Mouse (Mus musculus) E14TG2a.4 (cell line): ENCODE measurements around the gene Pex11g.

Experiments
- H3K27me3 ChIP-seq: 2 replicates; pipeline ENCODE4 v1.6.1; 2014; ENCODE audit warnings: low read length, control low read depth; ENCODE audit not compliant: insufficient read depth
- H3K36me3 ChIP-seq: 2 replicates; pipeline ENCODE4 v1.6.1; 2014; ENCODE audit warnings: low read length, control low read depth; ENCODE audit not compliant: insufficient read depth
- H3K4me1 ChIP-seq: replicated peaks from 2 replicates; pipeline ENCODE4 v1.6.1; 2014; ENCODE audit warnings: low read depth, low read length, control low read depth
- H3K4me3 ChIP-seq: replicated peaks from 2 replicates; pipeline ENCODE4 v1.5.1; 2014; ENCODE audit warnings: mild to moderate bottlenecking, low read length
- H3K9me3 ChIP-seq: 2 replicates; pipeline ENCODE4 v1.6.1; 2014; ENCODE audit warnings: low read length, control low read depth
- CTCF ChIP-seq: conservative IDR thresholded peaks from 2 replicates; pipeline ENCODE4 v1.5.1; 2014; ENCODE audit warnings: low read length
- NANOG ChIP-seq: IDR thresholded peaks from 2 replicates; pipeline ENCODE4 v1.6.1; 2014; ENCODE audit warnings: borderline replicate concordance, low read length, mixed read lengths
- POU5F1 ChIP-seq: IDR thresholded peaks from 2 replicates; pipeline ENCODE4 v1.6.1; 2014; ENCODE audit warnings: low read length, borderline replicate concordance

Gene Pex11g

GRCm38 (mm10) chr8:3500235-3501090 lies 33.0 kb upstream of the Pex11g start, which contains the start of gene Mcoln1:
TSS of gene Mcoln1 (plus strand) at chr8:3500457.
- Histone ChIP-seq H3K4me3 (peak within 1 kb of the TSS; percentile 94), H3K4me1 (peaks cover 40% of the 10 kb centered on the region), H3K36me3 (peaks cover 21% of the 10 kb centered on the region), H3K27me3 (peaks cover 20% of the 10 kb centered on the region), H3K9me3 (no peaks in the 10 kb centered on the region)
- TF ChIP-seq CTCF (no peak), NANOG (no peak)

- H3K9me3 ChIP-seq, result no peaks in the 10 kb centered on the region
- TF ChIP-seq NANOG, result no peak
- no peak for TF ChIP-seq CTCF
- TF ChIP-seq POU5F1, result no peak
- peaks cover 46% of the 10 kb centered on the region for H3K4me1 ChIP-seq
Measured at GRCm38 (mm10) chr8:3499751-3500150, 32.3 kb upstream of the Pex11g start.

GRCm38 (mm10) chr8:3498583-3498982 lies 31.1 kb upstream of the Pex11g start:
- TF ChIP-seq NANOG, result no peak
- Histone ChIP-seq H3K4me3 (no peak overlapping the region), H3K9me3 (no peaks in the 10 kb centered on the region), H3K36me3 (peaks cover 9% of the 10 kb centered on the region; the same call in 1 of the 2 replicates), H3K27me3 (peaks cover 39% of the 10 kb centered on the region), H3K4me1 (peaks cover 50% of the 10 kb centered on the region)

More at GRCm38 (mm10) chr8:3499751-3500150, 32.3 kb upstream of the Pex11g start:
- H3K4me3 ChIP-seq, result peak overlapping the region; percentile 94
- H3K36me3 ChIP-seq, result peaks cover 14% of the 10 kb centered on the region
- peaks cover 27% of the 10 kb centered on the region for H3K27me3 ChIP-seq

- no peak for TF ChIP-seq POU5F1
- TF ChIP-seq CTCF, result no peak
- TF ChIP-seq NANOG, result no peak
- peaks cover 53% of the 10 kb centered on the region for H3K27me3 ChIP-seq
- peak overlapping the region; percentile 80 for H3K4me3 ChIP-seq
- H3K9me3 ChIP-seq, result no peaks in the 10 kb centered on the region
- no peaks in the 10 kb centered on the region for H3K36me3 ChIP-seq
- peaks cover 49% of the 10 kb centered on the region for H3K4me1 ChIP-seq
Measured at GRCm38 (mm10) chr8:3496428-3496748, 28.9 kb upstream of the Pex11g start.

GRCm38 (mm10) chr8:3495578-3496427 lies 28.3 kb upstream of the Pex11g start:
- peaks cover 56% of the 10 kb centered on the region for H3K27me3 ChIP-seq
- peak overlapping the region; percentile 80 for H3K4me3 ChIP-seq
- no peaks in the 10 kb centered on the region for H3K9me3 ChIP-seq
- H3K4me1 ChIP-seq, result peaks cover 43% of the 10 kb centered on the region
- no peaks in the 10 kb centered on the region for H3K36me3 ChIP-seq
- no peak for TF ChIP-seq POU5F1

GRCm38 (mm10) chr8:3493845-3494208 lies 26.3 kb upstream of the Pex11g start:
- Histone ChIP-seq H3K9me3 (no peaks in the 10 kb centered on the region), H3K36me3 (no peaks in the 10 kb centered on the region), H3K27me3 (peaks cover 56% of the 10 kb centered on the region), H3K4me3 (peak overlapping the region; percentile 91), H3K4me1 (peaks cover 38% of the 10 kb centered on the region)
- TF ChIP-seq NANOG (no peak), POU5F1 (no peak), CTCF (no peak)

- Histone ChIP-seq H3K9me3 (no peaks in the 10 kb centered on the region), H3K4me3 (peak within 1 kb of the TSS; percentile 91), H3K36me3 (no peaks in the 10 kb centered on the region), H3K4me1 (peaks cover 38% of the 10 kb centered on the region), H3K27me3 (peaks cover 56% of the 10 kb centered on the region)
- TF ChIP-seq POU5F1 (no peak), CTCF (no peak), NANOG (no peak)
Measured at GRCm38 (mm10) chr8:3492901-3493844, 25.7 kb upstream of the Pex11g start, which contains the start of gene Zfp358. TSS of gene Zfp358 (plus strand) at chr8:3493138.

GRCm38 (mm10) chr8:3485192-3485591 lies 17.7 kb upstream of the Pex11g start:
- peaks cover 33% of the 10 kb centered on the region for H3K4me1 ChIP-seq
- no peaks in the 10 kb centered on the region for H3K9me3 ChIP-seq
- no peak for TF ChIP-seq CTCF
- TF ChIP-seq NANOG, result no peak
- no peak for TF ChIP-seq POU5F1
- H3K36me3 ChIP-seq, result no peaks in the 10 kb centered on the region
- H3K4me3 ChIP-seq, result peak overlapping the region; percentile 57
- H3K27me3 ChIP-seq, result peaks cover 16% of the 10 kb centered on the region
